Mouse (Mus musculus): ENCODE results near the gene Adgrb2.

Gene Adgrb2

DNA sequence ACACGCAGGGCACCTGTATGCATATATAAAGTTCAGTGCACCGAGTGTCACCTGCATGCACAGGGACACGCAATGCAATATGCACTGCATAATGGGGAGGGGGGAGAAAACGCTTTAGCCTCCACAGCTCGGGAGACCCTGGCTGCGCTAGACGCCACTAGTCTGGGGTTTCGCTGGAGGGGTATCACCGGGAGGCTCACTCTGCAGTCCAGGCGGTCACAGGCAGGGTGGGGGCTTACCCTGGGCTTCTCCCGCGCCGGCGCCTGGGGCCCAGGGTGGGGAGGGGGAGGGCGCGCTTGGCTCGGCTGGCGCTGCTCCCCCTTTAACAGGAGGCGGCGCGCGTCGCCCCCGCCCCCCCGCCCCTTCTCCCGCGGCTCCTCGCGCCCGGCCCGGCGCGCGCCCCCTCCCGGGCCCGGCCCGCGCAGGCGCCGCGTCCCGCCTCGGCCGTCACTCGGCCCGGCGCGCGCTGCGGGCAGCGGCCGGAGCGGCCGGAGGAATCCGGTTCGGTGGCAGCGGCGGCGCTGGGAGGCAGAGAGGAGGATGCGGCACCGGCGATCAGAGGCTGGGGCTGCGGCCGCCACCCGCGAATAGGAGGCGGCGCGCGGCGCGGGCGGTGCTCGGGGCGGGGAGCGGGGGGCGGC lies at the start of gene Adgrb2:
Adgrb2 (plus strand) TSS at position 450 of the 641 bp plus-strand sequence.
- no peak for DNase-seq (ENCODE audit: low spot score)

DNA sequence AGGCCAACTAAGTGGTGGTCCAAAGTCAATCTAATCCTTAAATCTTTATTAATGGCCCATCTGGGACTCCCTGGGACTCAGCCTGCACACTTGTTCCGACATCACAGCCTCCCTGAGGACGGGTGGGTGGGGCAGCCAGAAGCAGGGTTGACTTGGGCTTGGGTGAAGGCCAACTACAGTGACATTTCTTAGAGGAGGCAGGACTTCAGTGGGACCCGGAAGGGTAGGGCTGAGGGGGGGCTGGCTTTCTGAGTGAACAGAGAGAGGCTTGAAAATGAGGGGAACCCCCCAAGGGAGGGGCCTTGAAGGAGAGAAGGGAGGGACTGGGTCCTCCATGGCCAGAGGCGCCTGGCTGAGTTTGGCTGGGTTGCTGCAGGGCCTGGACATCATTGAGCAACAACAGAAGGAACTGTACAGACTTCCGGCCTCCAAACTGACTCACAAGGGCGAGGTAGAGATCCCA lies 33.3 kb upstream of the Adgrb2 start:
- peak; percentile 91 for DNase-seq (ENCODE audit: low spot score)

DNA sequence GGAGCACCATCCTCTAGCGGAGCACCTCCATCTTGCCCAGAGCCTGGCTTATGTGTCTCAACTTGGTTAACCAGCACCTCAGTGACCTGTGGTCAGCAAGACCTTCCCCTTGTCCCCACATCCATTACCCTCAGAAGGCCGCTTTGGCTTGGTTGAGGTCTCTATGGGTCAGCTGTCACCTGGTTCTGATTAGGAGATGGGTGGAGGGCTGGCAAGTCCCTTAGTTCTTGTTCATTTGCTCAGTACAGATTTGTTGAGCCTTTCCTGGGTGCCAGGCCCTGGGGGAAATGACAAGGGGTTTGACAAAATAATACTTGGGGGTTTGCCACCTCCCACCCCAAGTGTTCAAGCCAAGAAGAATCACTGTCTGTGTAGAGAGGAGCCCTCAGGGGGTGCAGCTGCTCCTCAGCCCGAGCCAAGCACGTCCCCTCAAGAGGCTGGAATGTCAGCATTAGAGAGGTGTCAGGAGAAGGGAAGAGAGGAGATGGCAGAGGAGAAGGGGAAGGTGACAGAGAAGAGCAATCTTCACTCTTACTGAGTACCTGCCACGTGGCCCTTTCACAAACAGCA lies 32.3 kb upstream of the Adgrb2 start:
- no peak for DNase-seq (ENCODE audit: low spot score)

DNA sequence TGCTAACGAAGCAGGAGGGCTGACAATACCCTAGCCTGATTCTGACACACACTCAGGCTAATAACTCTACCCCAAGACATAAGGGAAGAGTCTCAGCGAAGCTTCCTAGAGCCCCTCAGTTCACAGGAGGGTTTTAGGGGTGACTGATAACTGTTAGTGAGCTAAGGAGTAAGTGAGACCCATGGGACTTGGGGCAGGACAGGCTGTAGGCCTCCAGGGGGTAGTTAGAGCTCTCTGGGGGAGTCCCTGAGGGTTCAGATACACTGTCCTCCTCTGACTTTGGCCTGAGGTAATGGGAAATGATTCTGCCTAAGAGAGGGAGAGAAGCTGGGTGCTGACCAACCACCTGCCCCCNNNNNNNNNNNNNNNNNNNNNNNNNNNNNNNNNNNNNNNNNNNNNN lies 30.1 kb upstream of the Adgrb2 start:
- no peak for DNase-seq (ENCODE audit: low spot score)

DNA sequence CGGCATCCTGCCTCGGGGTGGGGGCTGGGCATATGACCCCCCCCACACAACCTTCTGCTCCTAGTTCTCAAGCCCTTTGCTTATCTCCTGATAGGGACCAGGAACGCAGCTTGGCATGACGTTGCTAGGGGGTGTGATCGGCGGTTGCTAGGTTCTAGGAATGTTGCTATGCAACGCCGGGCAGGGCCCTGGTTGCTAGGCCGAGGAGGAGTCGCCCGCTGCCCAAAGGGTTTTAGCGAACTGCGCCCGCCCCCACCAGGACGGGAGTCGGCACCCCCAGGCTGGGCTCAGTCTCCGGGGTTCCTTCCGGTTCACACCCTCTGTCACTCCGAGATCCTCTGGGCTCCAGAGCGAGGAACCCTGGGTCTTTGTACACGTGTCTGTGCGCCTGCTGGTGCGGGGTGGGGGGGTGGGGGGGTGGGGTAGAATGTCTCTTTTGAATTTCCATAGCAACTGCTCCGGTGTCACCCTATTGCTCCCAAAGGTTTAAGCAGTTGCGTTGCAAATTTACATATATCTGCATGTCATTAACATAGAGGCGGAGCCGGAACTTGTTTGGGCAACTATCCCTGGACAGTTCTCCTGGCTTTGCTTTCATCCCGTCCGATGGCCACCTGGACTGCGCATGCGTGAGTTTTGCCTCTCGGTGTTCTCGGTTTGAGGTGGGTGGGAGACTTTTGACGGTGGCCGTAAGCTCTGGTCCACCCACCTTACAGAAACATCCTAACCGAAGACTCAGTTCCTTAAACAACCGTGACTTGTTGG lies 24.3 kb upstream of the Adgrb2 start:
- no peak for DNase-seq (ENCODE audit: low spot score)

DNA sequence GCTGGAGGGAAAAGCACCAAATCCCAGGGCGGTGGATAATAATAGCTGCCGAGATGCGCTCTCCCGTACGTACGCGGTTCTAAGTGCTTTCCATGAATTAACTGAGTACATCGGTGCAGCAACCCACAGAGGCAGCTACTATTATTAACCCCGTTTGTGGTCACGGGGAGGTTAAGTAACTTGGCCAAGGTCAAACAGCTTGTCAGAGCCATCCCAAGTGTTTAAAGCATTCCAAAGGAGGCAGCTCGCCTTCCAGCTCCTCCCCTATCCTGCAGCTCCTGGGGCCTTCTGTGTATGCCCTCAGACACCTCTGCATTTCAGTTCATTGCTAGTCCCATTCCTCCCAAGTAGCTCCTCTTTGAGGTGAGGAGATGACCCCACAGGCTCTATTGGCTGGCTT lies 19.4 kb upstream of the Adgrb2 start:
- no peak for DNase-seq (ENCODE audit: low spot score)

DNA sequence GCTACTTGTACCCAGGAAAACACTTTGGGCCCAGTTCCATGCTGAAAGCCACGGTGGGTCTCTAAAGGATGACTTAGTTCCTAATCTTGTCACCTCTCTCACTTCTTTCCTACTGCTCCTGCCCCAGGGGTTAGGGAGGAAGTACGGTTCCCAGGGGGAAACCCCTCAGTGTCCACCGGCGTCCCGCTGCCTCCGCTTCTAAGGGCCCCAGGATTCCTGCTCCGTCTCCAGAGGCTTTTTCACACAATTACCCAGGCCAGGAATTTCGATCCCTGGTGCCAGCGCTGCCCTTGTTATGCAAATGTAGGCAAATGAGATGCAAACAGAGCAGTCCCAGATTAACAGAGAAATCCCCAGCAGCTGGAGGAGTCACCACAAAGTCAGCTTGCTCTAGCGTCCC lies 18.5 kb upstream of the Adgrb2 start:
- DNase-seq (ENCODE audit: low spot score): no peak

DNA sequence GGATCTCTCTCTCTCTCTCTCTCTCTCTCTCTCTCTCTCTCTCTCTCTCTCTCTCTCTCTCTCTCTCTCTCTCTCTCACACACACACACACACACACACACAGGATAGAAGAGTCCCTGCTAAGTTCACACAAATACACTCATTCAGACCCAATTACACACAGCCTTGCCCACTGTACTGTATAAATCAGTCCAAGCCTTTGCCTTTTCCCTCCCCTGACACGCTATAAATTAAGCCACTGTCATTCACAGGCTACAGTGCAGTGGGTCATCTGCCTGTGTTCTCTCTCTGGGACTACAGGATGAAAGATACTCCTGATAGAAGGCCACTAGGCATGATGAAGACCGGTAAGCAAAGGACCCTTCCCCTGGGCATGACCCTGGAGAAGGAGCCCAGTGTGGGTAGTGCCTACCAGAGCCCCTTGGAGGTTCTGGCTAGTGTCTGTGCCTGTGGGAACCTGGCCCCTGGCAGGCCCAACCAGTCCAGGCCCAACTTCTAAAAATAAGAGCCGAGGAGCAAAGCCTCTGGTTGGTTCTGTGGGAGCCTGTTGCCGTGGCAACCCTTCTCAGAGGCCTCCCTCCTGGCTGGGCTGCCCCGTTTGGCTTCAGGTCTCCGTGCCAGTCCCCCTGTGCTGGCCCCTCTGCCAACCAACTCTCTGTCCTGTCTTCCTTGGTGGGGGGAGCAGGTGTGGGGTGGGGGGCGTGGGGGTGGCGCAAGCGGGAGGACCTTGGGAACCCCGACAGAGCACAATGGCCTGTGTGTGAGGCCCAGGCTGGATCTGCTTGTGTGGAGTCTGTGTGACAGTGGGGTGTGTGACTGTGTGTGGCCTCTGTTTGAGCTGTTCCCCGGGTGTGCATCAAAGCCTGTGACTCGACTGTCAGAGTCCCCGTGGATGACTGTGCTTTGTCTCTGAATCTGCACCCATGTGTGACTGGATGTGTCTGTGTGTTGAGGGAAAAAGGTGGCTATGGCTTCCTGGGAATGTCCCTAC lies 17.4 kb upstream of the Adgrb2 start:
- no peak for DNase-seq (ENCODE audit: low spot score)

DNA sequence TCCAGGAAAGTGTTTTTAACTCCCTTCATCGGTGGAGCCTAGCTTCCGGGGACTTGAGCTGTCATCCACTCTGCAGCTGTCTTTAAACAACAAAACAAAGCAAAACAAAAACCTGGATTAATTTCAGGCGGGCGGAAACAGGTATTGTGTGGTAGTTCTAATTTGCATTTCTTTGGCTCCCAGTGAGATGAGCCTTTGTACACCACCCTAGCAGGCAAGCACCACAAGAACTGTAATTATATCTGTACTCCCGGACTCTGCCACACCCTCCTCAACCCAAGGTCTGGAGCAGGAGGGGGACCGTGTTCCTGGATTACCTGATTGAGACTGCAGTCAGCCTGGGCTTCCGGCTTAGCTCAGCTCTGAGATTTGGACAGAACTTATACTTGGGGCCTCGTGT lies 14.5 kb upstream of the Adgrb2 start:
- no peak for DNase-seq (ENCODE audit: low spot score)

DNA sequence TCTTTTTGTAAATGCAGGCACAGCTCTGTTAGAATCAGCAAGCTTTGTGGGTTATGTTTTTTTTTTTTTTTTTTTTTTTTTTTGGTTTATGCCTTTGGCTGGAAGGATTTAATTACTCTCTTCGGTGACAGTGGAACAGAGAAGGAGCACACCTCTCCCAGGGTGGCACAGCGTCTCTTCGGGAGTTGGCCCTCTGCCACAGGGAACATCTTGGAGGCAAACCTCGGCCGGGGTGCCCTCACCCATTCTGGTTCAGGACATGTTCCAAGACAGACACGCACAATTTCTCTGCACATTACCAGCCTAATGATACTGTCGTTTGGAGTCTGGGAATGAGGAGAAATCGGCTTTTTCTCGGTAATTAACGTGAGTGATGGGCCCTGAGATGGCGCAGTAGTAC lies 13.8 kb upstream of the Adgrb2 start:
- no peak for DNase-seq (ENCODE audit: low spot score)

DNA sequence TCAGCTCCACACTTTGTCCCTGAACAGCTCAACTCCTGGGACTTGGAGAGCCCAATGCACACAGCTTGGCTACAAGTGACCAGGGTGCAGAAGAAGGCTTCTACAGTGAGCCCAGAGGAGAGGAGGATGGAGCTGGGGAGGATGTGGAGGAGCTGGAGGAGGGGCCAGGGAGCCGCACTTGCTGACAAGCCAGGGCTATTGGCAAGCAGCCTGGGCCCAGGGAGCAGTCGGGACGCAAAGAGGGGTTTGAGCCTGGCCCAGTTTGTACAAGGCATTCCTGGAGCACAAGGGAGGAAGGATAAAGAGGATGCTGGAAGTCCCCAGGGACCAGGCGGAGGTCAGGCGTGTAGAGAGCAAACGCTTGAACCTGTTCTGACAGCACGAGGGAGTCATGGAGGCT lies 12.7 kb upstream of the Adgrb2 start:
- no peak for DNase-seq (ENCODE audit: low spot score)

DNA sequence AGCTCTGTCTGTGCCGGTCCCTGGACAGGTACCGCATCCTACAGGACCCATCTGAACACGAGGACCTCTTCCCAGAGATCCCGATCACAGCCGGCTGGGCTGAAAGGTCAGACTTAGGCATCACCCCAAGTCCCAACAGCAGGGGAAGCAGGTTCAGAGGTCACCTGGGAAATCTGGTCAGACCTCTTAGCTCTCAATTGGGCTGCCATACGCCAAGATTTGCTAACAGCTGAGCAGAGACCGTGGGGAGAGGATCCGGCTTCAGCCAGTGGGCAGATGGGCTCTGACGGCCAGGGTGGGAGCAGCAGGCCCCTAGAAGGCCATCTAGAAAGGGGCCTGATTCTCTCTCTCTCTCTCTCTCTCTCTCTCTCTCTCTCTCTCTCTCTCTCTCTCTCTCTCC lies 10.4 kb upstream of the Adgrb2 start:
- DNase-seq (ENCODE audit: low spot score): no peak

DNA sequence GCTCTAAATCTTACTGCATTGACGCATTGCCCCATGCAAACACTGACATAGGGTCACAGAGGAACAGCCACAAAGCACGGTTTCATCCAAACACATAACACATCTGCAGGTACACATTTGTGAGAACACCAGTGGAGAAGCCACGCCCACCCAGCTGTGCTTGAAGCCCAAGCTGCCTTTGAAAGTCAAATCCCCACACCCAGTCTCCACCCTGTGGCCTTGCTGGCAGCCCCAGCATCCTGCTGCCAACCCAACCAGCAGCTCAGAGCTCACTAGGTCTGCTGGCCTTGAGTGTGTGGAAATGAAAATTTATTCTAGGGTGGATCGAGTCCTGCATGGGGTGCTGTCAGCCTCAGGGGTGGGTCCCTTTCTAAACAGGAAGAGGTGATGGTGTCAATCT lies 7.4 kb upstream of the Adgrb2 start:
- DNase-seq (ENCODE audit: low spot score): no peak

DNA sequence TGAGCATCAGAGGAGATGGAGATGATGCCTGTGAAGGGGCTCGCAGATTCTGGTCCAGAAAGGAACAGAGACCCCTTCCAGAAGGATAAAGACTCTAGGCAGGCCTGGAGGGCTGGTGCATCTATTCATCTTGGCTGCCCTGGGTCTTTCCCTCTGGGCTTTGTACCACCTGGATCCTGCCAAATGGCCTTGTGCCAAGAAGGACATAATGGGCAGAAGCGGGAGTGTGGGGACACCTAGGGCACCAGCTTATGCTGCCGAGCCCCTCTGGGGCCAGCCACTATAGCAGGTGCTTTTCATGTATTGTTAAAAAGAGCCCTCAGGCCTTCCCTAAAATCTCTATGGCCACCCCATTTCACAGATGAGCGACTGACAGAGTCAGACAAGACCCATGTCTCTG lies 6.4 kb upstream of the Adgrb2 start:
- no peak for DNase-seq (ENCODE audit: low spot score)

DNA sequence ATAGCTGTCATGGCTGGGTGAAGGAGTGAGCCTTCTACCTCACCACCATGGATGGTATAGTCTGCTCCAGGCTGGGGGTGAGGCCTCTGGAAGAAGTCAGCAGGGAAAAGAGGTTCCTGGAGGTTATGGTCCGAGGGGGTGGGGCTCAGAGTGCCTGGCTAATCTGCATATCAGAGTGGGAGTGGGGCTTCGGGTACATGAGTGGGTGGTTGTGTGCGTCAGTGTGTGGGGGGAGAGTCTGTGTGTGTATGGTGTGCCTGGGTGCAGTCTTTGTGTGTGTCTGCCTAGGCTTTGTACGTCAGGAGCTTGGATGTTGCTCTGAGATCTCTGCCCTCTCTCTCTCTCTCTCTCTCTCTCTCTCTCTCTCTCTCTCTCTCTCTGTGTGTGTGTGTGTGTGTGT lies 5.7 kb upstream of the Adgrb2 start:
- DNase-seq (ENCODE audit: low spot score): no peak

DNA sequence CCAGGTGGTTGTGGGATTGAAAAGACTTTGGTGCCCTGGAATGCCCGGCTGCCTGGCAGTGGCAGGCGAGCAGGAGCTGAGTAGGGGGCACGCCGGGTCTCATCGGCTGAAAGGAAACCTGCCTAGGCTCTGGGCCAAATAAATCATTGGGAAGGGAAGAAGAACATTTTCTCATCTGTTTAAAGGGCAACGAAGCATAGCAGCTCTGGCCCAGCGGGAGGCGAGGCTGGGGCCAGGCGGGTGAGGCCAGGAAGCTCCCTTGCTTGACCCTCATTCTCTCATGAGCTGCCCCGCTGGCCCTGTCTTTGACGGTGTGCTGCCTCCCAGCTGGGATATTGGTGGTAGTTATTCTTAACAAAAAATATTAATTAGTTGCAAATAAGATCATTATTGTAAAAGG lies 3.0 kb upstream of the Adgrb2 start:
- DNase-seq (ENCODE audit: low spot score): no peak

DNA sequence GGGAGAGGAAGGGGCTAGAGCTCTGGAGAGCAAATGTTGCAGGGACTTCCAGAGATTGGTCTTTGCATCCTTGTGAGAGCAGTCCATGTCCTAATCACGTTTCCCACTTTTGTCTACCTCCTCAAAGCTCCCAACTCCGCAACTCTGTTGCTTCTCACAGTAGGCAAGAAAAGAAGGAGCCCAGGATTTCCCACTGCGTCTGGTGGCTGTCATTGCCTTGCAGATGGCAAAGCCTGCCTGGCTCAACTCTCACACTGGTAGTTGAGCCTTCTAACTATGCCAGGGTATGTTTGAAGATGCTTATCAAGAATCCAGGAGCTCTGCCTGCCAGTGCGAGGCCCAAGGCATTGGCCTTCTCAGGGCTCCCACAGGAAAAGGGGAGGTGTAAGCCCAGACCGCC lies 1.6 kb upstream of the Adgrb2 start:
- no peak for DNase-seq (ENCODE audit: low spot score)

DNA sequence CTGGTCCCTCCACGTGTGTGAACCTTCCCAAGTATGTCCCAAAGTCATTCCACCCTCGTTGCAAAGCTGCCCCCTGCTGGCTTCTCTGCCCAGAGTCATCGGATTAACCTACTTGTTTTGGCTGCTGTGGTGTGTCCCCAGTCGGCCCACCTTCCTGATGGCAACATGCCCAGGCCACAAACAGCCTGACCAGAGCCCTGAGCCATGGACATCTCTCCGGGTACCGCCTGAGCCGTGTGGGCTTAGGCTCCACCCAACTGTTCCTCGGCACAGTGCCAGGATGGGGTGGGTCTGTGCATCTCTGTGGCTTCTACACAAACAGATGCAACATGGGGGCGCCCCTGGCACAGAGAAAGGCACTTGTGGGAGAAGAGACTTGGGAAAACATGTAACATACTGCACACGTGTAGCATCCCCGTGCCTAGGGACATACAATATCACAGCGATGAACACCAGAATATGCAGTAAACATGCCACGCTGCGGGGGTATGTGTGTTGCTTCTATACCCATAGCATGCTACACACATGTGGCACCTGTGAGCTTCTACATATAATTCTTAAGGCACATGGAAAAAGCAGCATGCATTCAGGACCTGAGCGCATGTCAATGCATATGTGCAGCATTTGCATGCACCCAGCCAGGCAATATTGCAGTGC lies 778 bp upstream of the Adgrb2 start:
- DNase-seq (ENCODE audit: low spot score): peak; percentile 64

DNA sequence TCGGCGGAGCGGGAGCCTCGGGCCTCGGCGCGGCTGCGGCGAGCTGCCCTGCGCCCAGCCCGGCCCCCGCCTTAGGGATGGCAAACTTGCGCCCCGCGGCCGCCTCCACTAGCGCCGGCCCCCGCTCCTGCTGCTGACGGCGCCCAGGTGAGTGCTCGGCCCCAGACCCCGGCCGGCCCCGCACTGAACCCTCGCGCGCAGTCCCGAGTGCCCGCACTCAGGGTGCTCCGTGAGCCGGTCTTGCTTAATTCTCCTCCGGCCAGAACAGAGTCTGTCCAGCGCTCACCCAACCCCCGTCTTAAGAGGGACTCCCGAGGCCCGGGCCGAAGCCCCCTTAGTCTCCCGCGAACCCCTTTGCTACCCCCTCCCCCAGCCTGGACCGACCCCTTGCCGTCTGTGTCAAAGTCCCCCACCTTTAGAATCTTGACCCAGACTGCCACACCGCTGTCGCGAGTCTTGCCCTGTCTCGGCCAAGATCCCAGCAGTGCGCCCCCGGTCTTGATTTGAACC lies 546 bp downstream of the Adgrb2 start:
- no peak for DNase-seq (ENCODE audit: low spot score)

DNA sequence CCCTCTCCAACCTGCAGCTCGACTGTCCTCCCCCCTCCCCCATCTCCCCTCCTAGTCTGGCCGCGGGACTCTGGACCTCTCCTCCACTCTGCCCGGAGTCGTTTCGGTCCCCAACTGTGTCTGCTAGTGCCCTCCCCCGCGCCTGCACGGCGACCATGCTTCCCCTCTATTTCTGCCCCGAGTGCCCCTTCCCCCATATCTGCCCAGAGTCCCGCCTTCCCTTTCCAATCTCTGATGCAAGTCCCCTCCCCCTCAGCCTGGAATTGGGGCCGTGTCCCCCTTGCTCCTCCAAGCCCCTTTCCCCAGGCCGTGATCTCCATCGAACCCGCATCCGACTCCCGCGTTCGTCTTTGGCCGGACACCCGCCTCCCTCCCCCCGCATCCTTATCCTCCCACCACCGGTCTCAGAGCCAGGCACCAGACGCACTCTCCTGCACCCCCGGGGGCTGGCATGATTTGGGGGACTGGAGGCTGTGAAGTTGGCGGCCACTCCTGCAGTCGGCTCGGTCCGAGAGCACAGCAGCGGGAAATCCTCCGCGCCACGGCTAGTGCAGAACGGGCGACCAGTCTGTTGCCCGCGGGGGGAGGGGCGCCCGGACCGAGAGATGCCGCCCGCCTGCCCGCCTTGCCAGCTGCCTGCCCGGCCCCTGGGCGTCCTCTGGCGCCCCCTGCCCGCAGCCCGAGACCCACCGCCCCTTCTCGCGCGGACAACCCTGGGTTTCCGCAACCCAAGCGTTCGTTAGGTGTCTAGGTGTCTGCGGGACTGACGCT lies 1.2 kb downstream of the Adgrb2 start:
- no peak for DNase-seq (ENCODE audit: low spot score)

All from adipocyte (in vitro differentiated cells).